Mouse (Mus musculus): ENCODE results near the gene Nfam1. TPM values are rescaled to one million over a fixed set of nuclear protein-coding genes. Genes with fewer than 3 reads are reported as not detected.

The Nfam1 gene
- polyA plus RNA-seq, 1 experiment from 2014 or later: 2.1 TPM

- peaks cover 93% of the 10 kb centered on the region for H3K27me3 ChIP-seq (replicated peaks)
- no peak overlapping the region for H3K4me2 ChIP-seq
- H3K4me3 ChIP-seq: no peak overlapping the region
- no peaks in the 10 kb centered on the region for H3K36me3 ChIP-seq
- no peak for ATAC-seq (ENCODE audit: extremely low read depth, insufficient number of reproducible peaks, low FRiP score, low TSS enrichment)
- peaks cover 80% of the 10 kb centered on the region for H3K4me1 ChIP-seq
- H3K9me3 ChIP-seq: no peaks in the 10 kb centered on the region
- WGBS: 67% methylated on average over 8 of the region's 8 CpGs
- no peak overlapping the region for H3K27ac ChIP-seq (replicated peaks)
- H3K9ac ChIP-seq: no peak overlapping the region
Observed at GRCm38 (mm10) chr15:82955286-82955685, 77.8 kb downstream of the Nfam1 start.

GRCm38 (mm10) chr15:82954034-82954433 lies 79.1 kb downstream of the Nfam1 start:
- H3K4me3 ChIP-seq: no peak overlapping the region
- peaks cover 93% of the 10 kb centered on the region for H3K27me3 ChIP-seq (replicated peaks)
- no peaks in the 10 kb centered on the region for H3K36me3 ChIP-seq
- 0 out of 2 replicates have a peak overlapping the region, but pooled peaks have one; percentile 42 for H3K9ac ChIP-seq
- no peak for ATAC-seq (ENCODE audit: extremely low read depth, insufficient number of reproducible peaks, low FRiP score, low TSS enrichment)
- H3K27ac ChIP-seq (replicated peaks): no peak overlapping the region
- no peaks in the 10 kb centered on the region for H3K9me3 ChIP-seq
- no peak overlapping the region for H3K4me2 ChIP-seq
- H3K4me1 ChIP-seq: peaks cover 80% of the 10 kb centered on the region
- WGBS: 59% methylated on average over 5 of the region's 5 CpGs

GRCm38 (mm10) chr15:82953096-82953495 lies 80.0 kb downstream of the Nfam1 start:
- Histone ChIP-seq H3K36me3 (no peaks in the 10 kb centered on the region), H3K4me1 (peaks cover 80% of the 10 kb centered on the region), H3K4me3 (no peak overlapping the region)

GRCm38 (mm10) chr15:82952292-82952705 lies 80.8 kb downstream of the Nfam1 start:
- H3K27ac ChIP-seq (replicated peaks): no peak overlapping the region
- peak overlapping the region; percentile 52; the same call in 1 of the 2 replicates for H3K9ac ChIP-seq
- no peaks in the 10 kb centered on the region for H3K36me3 ChIP-seq
- WGBS: 16% methylated on average over 20 of the region's 20 CpGs
- no peak for ATAC-seq (ENCODE audit: extremely low read depth, insufficient number of reproducible peaks, low FRiP score, low TSS enrichment)
- H3K4me2 ChIP-seq: peak overlapping the region; percentile 48
- H3K4me1 ChIP-seq: peaks cover 79% of the 10 kb centered on the region
- peaks cover 96% of the 10 kb centered on the region for H3K27me3 ChIP-seq (replicated peaks)
- no peaks in the 10 kb centered on the region for H3K9me3 ChIP-seq
- H3K4me3 ChIP-seq: peak overlapping the region; percentile 2; the same call in 1 of the 2 replicates

More at GRCm38 (mm10) chr15:82953096-82953495, 80.0 kb downstream of the Nfam1 start:
- Histone ChIP-seq H3K27me3 (replicated peaks) (peaks cover 93% of the 10 kb centered on the region), H3K4me2 (no peak overlapping the region), H3K9ac (no peak overlapping the region), H3K9me3 (no peaks in the 10 kb centered on the region), H3K27ac (replicated peaks) (no peak overlapping the region)
- ATAC-seq (ENCODE audit: extremely low read depth, insufficient number of reproducible peaks, low FRiP score, low TSS enrichment): no peak
- 41% methylated on average over 4 of the region's 4 CpGs for WGBS

- H3K9ac ChIP-seq: no peak overlapping the region
- no peak overlapping the region for H3K4me3 ChIP-seq
- no peaks in the 10 kb centered on the region for H3K9me3 ChIP-seq
- no peak for ATAC-seq (ENCODE audit: extremely low read depth, insufficient number of reproducible peaks, low FRiP score, low TSS enrichment)
- peaks cover 100% of the 10 kb centered on the region for H3K27me3 ChIP-seq (replicated peaks)
- no peak overlapping the region for H3K27ac ChIP-seq (replicated peaks)
- H3K4me1 ChIP-seq: peaks cover 69% of the 10 kb centered on the region
- no peaks in the 10 kb centered on the region for H3K36me3 ChIP-seq
- 52% methylated on average over 8 of the region's 8 CpGs for WGBS
- no peak overlapping the region for H3K4me2 ChIP-seq
Observed at GRCm38 (mm10) chr15:82950246-82950645, 82.9 kb downstream of the Nfam1 start.

GRCm38 (mm10) chr15:82947431-82947830 lies 85.7 kb downstream of the Nfam1 start:
- Histone ChIP-seq H3K4me1 (peaks cover 50% of the 10 kb centered on the region), H3K4me2 (no peak overlapping the region), H3K9ac (no peak overlapping the region), H3K9me3 (no peaks in the 10 kb centered on the region), H3K4me3 (no peak overlapping the region), H3K36me3 (no peaks in the 10 kb centered on the region), H3K27me3 (replicated peaks) (peaks cover 99% of the 10 kb centered on the region), H3K27ac (replicated peaks) (no peak overlapping the region)
- WGBS: 62% methylated on average over 5 of the region's 5 CpGs
- no peak for ATAC-seq (ENCODE audit: extremely low read depth, insufficient number of reproducible peaks, low FRiP score, low TSS enrichment)

- ATAC-seq (ENCODE audit: extremely low read depth, insufficient number of reproducible peaks, low FRiP score, low TSS enrichment): no peak
- 74% methylated on average over 9 of the region's 9 CpGs for WGBS
Observed at GRCm38 (mm10) chr15:82944479-82945195, 88.5 kb downstream of the Nfam1 start.

More at GRCm38 (mm10) chr15:82944479-82945195, 88.5 kb downstream of the Nfam1 start:
- no peak overlapping the region for H3K4me3 ChIP-seq
- no peaks in the 10 kb centered on the region for H3K9me3 ChIP-seq
- H3K4me1 ChIP-seq: peaks cover 56% of the 10 kb centered on the region
- no peaks in the 10 kb centered on the region for H3K36me3 ChIP-seq
- no peak overlapping the region for H3K4me2 ChIP-seq
- H3K9ac ChIP-seq: no peak overlapping the region
- peaks cover 94% of the 10 kb centered on the region for H3K27me3 ChIP-seq (replicated peaks)
- no peak overlapping the region for H3K27ac ChIP-seq (replicated peaks)

Small RNA genes lying within 50 kb of the gene (microRNA-seq; reads per million reads assigned to microRNA genes)
- 11.4 reads per million, percentile 28 among the genes with 10 or more reads in this experiment for gene Mir3080

Other genes starting within 250 kb of the Nfam1 start
- gene Cyp2d26, start 239.0 kb downstream of the Nfam1 start, polyA plus RNA-seq (2015; fragmentation: Nextera tagmentation; extraction: Ambion mirVana): 0.51 TPM in 1 of 2 replicates, not detected in the other
- 4.6 and 4.8 TPM in 2 replicates for gene Tcf20, start 45.4 kb downstream of the Nfam1 start, polyA plus RNA-seq (2015; fragmentation: Nextera tagmentation; extraction: Ambion mirVana)
- 61.0 and 62.8 TPM in 2 replicates for gene Serhl, start 56.2 kb upstream of the Nfam1 start, polyA plus RNA-seq (2015; fragmentation: Nextera tagmentation; extraction: Ambion mirVana)
- gene Rrp7a, start 89.5 kb upstream of the Nfam1 start, polyA plus RNA-seq (2015; fragmentation: Nextera tagmentation; extraction: Ambion mirVana): 41.1 and 45.9 TPM in 2 replicates
- 73.9 and 74.2 TPM in 2 replicates for gene Poldip3, start 116.1 kb upstream of the Nfam1 start, polyA plus RNA-seq (2015; fragmentation: Nextera tagmentation; extraction: Ambion mirVana)
- 127 and 137 TPM in 2 replicates for gene Cyb5r3, start 139.3 kb upstream of the Nfam1 start, polyA plus RNA-seq (2015; fragmentation: Nextera tagmentation; extraction: Ambion mirVana)
- gene A4galt, start 218.5 kb upstream of the Nfam1 start, polyA plus RNA-seq (2015; fragmentation: Nextera tagmentation; extraction: Ambion mirVana): 0.42 and 0.47 TPM in 2 replicates